Mouse (Mus musculus) spleen, adult 10 weeks (tissue): ENCODE results near the gene Rab10. TPM values are rescaled to one million over a fixed set of nuclear protein-coding genes. Genes with fewer than 3 reads are reported as not detected.

Experiments used
- polyA plus RNA-seq: library from polyadenylated mRNA; stranded (reverse); fragments of 350-450 nt; fragmentation: Illumina TruSeq; extraction: RNeasy Lipid Tissue Mini Kit (QIAGEN cat#74804); gene quantifications from one replicate; pipeline ENCODE4 v1.2.3, GENCODE M21; 2015; ENCODE audit warnings: low replicate concordance; ENCODE audit not compliant: insufficient read depth

The Rab10 gene
- 128 TPM for polyA plus RNA-seq

DNA sequence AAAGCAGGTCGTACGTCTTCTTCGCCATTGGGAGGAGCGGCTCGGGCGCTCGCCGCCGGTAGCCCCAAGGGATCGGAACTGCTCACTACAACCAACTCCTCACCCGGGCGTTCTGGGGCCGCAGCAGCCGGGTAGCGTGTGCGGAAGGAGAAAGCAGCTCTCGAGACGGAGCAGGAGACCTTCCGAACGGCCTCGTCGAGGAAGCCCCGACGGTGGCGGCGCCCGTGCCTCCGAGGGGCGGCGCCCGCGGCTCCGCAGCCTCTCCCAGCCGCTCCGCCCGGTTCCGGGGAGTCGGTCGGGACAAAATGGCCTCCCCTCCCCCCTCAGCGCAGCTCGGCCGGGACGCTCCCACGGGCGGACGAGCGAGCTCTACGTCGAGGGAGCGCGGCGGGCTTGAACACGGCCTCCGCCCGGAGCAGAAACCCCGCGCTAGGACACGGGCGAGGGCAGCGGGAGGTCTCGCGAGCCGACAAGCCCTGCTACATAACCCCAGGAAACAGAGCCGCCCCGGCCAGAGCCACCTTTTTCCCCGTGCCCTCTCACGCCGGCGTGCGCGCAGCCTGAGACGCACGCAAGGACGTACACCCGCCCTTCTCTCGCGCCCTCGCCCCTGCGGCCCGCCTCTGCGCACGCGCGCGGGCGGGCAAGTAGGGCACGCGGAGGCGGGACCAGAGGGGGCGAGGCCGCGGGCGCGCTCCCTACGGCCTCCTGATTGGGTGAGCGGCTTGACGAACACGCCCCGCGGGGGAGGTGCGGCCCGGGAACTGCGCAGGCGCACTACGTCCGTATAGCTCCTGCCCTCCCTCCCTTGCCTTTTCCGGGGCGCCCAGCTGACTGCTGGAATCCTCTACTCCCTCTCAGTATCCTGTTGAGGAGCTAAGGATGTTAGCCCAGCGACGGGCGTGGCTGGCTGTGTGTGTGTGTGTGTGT, at the start of gene Rab10:
TSS of gene Rab10 (minus strand) at position 579 of the 930 bp plus-strand sequence.

Other genes starting within 250 kb of the Rab10 start
- gene Kif3c, start 55.2 kb upstream of the Rab10 start, polyA plus RNA-seq: 8.7 TPM
- 55.6 TPM for gene Asxl2, start 116.9 kb upstream of the Rab10 start, polyA plus RNA-seq